Mouse (Mus musculus): ENCODE data around the gene Dcaf5.

GRCm38 (mm10) chr12:80458033-80458432 is 21.6 kb upstream of the Dcaf5 start:
- TF ChIP-seq CTCF (IDR thresholded peaks at IDR 0.05; ENCODE audit: low read depth) (no peak), EP300 (IDR thresholded peaks at IDR 0.05; ENCODE audit: low read depth) (no peak)
